Mouse (Mus musculus) left cerebral cortex, postnatal 25 days (tissue): ENCODE measurements around the gene Cldn10. TPM values are rescaled to one million over a fixed set of nuclear protein-coding genes. Genes with fewer than 3 reads are reported as not detected.

Experiments
- DNase-seq, 2 experiments: peaks; one replicate each; pipeline ENCODE4 v3.0.0; 2022; ENCODE audit warnings: low spot score in 2 of 2, mixed read lengths in 1 of 2
- intact Hi-C: fragments of 180-260 bp; cut with DNase I; formaldehyde crosslinking; loops from one replicate; pipeline ENCODE4 v1.15.1; 2025
- total RNA-seq, 2 experiments: library from RNA; stranded (reverse); gene quantifications; 2 replicates each; pipeline ENCODE4 v1.2.3; 2021

Cldn10 gene
- total RNA-seq, 2 experiments from 2014 or later = 28.4 to 30.2 TPM

DNA sequence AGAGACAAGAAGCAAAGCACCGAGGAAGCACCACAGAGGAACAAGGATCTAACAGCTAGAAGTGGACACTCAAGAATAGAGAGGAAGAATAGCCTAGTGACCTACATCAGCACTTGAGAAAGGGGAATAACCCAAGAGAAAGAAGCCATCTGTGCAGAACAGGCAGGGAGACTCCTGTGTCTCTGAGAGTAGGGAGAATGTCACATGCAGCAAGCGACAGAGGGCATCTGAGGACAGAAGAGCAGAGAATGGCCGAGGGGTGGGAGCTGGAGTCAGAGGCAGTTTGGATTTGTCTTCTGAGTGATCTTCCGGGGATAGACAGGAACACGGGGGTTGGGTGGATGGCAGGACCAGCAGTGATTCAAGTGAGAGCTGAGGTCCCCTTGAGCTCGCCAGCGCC, 25.4 kb downstream of the Cldn10 start:
- DNase-seq = no peak
- intact Hi-C loops = no loop called here

DNA sequence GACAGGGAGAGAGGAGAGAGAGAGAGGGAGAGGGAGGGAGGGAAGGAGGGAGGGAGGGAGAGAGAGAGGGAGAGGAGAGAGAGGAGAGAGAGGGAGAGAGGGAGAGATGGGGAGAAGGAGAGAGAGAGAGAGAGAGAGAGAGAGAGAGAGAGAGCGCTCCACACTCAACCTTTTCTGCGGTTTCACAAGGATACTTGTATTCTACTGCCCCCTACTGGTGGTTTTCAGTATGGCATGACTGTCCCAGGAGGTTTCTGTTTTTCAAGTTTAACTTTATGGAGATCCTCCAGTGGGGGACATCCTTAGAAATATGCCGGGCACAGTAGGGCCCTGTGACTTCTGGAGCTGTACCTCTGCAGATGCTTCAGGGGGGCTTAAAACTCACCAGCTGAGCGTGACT, 28.8 kb downstream of the Cldn10 start:
- intact Hi-C loops = loop anchor here (1.0 to 2.0 kb wide), 2 partner anchors 42 to 200 kb away; no protein-coding TSS in a partner anchor
- peak; percentile 53 to 58 for DNase-seq

DNA sequence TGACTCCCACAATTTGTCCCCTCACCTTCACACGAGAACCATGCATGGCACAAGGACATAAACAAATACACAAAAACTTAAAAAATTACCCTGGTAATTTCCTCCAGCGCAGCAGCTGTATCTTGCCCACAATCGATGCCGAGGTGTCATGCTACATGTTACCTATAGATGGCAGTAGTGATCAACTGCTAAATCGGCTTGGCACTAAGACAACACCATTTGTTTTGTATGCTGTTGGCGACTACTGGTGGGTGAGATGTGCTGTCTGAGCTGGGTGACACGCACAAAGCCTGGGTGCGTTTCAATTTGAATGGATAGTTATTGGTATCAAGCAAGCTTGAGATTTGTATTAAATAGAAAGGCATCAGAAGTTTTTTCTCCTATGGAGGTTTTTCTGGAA, 32.4 kb downstream of the Cldn10 start:
- intact Hi-C loops = loop anchor here (5.0 kb wide), 2 partner anchors 37 to 207 kb away; no protein-coding TSS in a partner anchor
- peak; percentile 77 to 82 for DNase-seq

DNA sequence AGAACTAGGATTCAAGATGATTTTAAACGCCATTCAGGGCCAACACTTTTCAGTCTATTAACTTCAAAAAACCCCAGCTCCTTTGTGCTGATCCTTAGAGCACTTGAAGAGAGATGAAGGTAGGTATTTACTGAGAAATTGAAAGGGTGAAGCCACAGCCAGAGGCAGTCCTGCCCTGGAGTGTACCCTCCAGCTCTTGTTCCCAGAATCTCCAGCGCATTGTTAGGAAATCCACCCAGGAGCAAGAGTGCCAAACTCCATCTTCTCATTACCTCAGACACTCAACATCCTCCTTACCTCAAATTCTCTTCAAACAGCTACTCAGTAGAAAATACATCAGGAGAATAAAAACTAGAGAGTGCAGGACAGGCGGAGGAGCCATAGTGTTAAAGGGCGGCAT, 35.1 kb downstream of the Cldn10 start:
- intact Hi-C loops = loop anchor here (5.0 kb wide), 2 partner anchors 34 to 204 kb away; no protein-coding TSS in a partner anchor
- DNase-seq = no peak

DNA sequence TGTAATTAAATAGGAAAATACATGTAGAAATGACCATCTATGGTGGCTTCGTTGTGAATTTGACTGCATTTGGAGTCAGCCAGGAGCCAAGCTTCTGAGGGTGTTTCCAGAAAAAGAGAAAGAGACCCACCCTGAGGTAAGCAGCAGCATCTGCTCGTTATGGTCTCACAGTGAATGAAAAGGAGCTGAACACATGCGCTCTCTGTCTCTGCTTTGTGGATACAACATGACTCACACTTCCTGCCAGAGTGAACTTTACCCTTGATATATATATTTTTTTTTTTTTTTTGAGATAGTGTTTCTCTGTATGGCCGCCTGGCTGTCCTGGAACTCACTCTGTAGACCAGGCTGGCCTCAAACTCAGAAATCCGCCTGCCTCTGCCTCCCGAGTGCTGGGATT, 35.6 kb downstream of the Cldn10 start:
- intact Hi-C loops = loop anchor here (5.0 kb wide), 2 partner anchors 34 to 204 kb away; no protein-coding TSS in a partner anchor
- no peak for DNase-seq

DNA sequence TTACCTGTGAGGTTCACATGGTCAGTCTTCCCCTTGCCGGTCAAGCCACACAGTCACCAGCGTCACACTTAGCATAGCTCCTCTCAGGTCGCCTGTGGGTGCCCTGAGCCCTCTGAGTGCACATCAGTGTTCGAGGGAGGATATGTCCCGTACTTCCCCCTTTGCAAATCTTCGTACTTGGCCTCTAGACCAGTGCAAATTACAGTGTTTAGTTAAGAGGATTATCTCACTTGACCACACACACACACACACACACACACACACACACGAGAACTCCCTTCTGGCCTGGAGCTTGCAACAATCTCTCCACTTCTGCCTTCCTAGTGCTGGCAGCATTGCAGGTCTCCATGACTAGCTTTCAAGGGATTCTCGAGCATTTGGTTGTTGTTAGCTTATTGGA, 38.6 kb downstream of the Cldn10 start:
- DNase-seq = no peak
- intact Hi-C loops = no loop called here

DNA sequence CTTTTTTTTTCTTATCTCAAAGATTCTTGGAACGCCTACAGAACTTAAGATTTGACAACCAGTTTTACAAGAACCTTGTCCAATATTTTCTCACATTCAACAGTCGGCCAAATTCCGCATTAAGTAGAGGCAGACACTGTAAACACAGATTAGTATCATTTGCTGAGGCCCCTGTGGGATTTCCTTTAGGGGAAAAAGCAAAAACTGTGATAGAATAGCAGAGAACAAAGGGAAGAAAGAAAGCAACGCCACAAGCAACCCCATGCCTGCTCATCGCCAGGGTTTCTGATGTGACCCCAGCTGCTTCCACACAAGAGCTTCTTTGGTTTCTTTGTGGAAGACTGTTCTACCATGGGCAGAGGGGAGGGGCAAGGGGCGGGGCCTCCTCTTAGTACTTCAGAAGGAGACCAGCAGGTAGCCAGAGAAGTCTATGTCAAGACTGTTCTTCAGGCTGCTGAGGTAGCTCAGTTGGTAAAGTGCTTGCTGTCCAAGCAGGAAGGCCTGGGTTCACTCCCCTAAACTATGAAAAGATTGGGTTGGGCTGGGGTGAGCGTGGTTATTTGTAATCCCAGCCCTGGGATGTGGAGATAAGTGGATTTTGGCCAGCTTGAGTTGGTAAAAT, 39.7 kb downstream of the Cldn10 start:
- intact Hi-C loops = no loop called here

DNA sequence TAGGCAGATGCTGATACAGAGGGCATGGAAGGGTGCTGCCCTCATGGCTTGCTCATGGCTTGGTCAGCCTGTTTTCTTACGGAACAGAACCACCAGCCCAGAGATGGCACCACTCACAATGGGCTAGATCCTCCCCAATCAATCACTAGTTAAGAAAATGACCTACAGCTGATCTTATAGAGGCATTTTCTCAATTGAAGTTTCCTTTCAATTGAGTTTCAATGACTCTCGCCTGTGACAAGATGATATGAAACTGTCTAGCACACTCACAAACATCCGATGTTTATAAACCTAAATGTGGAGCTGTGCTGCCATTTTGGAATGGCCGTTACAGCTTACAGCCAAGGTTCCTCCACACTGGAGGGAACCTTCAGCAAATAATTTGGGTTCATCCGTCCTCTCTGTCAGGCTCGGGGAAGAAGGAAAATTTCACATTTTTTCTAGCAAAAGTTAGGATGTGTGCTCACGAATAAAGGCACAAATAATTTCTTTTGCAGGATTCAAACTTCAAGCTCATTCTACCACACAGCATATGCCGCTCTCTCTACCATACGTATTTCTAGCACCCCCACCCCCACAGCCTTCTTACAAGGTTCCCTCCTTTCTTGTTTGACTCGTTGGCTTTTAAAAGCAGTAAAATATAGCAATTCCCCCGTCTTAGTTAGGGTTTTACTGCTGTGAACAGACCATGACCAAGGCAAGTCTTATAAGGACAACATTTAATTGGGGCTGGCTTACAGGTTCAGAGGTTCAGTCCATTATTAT, 41.8 kb downstream of the Cldn10 start:
- peak in 1 of 2 experiments; percentile 84 for DNase-seq
- intact Hi-C loops = loop anchor here (2.0 kb wide), 1 partner anchor 61 kb away; no protein-coding TSS in a partner anchor

More for the DNA sequence above, 39.7 kb downstream of the Cldn10 start:
- no peak for DNase-seq

DNA sequence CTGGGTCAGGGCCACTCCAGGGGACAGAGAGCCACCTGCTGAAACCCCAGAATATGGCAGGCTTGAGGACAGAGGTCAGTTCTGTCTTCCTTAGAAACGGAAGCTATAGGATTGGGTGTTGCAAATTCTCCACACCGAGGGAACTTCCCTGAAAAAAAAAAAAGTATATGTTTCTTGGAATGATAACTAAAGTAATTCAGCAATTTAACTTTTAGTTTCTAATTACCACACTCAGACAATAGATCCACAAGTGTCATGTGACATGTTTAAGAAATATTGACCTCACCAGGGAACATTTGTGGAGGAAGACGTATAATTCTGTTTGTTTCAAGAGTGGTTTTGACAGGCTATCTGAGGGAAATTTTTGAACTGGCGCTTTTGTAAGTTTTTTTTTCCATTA, 43.9 kb downstream of the Cldn10 start:
- intact Hi-C loops = no loop called here
- no peak for DNase-seq

DNA sequence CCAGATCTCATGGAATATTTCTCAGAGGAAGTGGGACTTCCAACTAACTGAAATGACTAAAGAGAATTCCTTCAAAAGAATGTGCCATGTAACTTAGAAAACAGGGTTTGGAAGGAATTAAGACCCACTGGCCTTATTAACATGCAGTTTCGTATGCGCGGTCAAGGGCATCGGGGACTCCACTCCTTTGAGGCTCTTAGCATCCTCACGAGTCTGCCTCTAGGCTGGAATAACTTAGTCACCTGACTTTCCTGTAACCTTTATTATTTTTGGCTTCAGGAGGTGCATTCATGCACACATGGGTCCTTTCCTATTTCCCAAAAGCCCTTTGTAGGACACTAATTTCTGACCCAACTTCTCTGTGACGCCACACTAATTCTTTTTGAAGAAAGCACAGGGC, 45.5 kb downstream of the Cldn10 start:
- DNase-seq = no peak
- intact Hi-C loops = no loop called here

DNA sequence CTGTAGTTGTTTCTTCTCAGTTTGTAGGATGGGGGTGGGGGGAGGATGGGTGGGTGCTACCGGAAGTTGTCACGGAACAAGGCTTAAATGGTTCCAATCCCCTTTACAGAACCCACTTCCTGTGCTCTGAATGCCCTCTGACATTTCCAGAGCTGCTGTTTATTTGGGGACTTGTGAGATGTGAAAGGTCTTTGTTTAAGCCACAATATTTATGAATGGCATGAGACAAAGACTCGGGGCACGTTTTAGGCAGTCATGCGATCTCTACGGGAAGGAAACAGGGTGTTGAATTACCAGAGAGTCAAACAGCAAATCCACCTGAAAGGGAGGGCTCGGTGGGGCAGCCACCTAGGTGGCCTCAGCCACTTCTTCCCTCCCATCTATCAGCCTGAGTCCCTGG, 46.6 kb downstream of the Cldn10 start:
- intact Hi-C loops = no loop called here

DNA sequence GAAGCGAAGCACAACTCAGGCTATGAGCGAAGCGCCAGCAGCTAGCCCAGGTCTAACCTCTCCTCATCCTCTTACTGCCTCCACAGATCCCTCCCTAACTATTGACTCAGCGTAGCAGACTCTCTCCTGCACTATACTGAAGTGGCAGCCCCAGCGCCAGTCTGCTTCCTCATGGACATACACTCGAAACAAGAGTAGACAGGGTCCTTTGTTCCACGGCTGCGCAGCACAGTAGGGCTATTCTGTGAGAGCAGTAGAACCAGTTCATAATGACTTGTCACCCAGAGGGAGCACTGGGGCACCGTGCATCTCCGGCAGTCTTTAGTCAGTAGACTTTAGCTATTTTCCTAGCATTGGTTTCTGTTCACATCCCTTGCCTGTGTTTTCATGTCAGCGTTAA, 48.4 kb downstream of the Cldn10 start:
- intact Hi-C loops = no loop called here
- no peak for DNase-seq

More for the DNA sequence above, 46.6 kb downstream of the Cldn10 start:
- DNase-seq = no peak

DNA sequence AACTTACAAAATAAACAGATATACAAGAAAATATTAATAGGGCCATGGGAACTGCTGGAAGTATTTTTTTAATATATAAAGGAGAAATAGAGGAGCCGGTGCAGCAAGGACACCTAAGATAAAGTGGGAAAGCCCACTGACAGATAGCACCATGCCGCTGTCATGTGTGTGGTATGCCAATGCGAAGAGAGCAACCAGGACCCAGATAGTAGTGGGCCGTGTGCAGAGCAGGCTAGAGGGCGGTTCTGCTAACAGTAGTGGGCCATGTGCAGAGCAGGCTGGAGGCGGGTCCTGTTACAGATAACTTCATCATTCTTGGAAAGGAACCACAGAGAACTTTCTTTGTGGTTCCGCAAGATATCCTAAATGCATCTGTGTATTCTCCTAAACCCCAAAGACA, 49.0 kb downstream of the Cldn10 start:
- intact Hi-C loops = no loop called here
- no peak for DNase-seq

DNA sequence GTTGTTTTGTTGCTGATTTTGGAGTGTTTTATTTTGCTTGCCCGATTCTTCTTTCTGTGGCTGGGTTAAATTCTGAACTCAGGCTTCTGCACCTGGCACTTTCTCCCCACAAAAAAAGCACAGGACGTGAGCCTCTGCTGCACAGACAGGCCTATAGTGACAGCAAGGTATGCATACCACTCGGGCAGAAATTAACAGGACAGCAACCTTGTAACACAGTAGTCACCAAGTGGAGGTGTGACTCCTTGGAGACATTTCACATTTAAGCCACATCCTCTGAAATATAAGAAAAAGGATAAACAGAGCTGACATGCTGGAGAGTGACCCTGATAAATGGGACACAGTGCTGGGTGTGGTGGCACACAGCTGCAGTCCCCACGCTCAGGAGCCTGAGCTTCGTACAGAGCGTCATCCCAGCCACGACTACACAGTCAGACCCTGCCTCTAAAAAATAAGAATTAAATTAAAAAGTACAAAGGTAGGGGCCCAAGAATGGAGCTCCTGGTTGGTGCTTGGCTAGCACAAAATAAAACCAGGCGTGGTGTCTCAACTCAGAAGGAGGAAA, 50.9 kb downstream of the Cldn10 start:
- DNase-seq = no peak
- intact Hi-C loops = no loop called here

DNA sequence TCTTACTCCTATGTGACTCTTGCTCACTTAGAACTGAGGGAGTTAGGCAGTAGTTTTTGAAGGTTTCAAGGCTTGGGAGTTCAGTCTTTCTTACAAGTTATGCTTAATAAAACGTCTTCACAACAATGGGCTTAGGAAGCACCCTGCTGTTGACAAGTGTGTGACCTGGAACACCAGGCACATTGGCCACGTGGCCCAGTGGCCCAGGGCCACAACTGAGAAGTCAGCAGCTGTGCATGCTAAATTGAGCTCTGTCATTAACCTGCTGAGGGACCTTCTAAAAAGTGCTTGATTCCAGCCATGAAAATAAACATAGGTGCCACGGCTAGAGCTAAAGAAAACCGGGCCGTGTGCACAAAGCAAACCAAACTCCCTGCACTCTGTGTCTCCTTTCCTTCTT, 51.7 kb downstream of the Cldn10 start:
- intact Hi-C loops = no loop called here
- DNase-seq = no peak

DNA sequence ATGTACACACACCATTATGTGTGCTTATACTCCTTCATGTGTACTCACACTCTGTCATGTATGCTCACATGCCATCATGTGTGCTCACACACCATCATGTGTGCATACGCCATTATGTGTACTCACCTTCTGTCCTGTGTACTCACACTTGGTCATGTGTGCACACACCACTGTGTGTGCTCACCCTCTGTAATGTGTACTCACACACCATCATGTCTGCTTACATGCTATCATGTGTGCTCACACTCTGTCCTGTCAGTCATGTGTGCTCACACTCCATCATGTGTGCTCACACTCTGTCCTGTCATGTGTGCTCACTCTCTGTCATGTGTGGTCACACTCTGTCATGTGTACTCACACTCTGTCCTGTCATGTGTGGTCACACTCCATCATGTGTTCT, 52.3 kb downstream of the Cldn10 start:
- DNase-seq = no peak
- intact Hi-C loops = no loop called here

DNA sequence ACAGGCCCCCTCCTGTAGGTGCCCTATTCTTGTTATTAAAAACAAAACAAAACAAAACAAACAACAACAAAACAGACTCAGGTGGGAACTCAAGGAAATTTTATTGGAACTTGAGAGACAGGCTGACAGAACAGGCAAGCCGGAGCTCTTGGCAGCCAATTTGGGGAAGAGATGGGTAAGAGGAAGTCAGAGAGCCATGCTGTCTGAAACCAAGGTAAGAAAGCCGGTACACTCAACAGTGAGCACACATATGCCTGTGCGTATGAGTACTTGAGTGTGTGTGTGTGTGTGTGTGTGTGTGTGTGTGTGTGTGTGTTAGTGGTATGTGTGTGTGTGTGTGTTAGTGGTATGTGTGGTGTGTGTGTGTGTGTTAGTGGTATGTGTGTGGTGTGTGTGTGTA, 54.6 kb downstream of the Cldn10 start:
- no peak for DNase-seq
- intact Hi-C loops = no loop called here

DNA sequence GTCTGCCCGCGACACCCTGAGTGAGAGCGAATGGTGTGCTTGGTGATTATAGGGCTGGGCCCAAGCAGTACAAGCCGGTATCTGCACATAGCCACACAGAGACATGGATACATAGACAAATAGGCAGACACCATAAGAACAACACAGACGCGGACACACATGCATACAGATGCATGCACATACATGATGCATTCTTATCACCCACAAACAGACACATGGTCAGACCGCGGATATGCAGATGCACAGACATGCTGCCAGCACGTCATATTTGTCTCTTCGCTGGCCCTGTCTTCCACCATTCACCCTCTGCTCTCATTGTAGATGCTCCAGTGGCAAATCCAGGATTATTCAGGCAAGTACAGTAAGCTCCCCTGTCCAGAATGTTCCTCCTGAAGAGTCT, 59.1 kb downstream of the Cldn10 start:
- intact Hi-C loops = no loop called here
- DNase-seq = no peak

DNA sequence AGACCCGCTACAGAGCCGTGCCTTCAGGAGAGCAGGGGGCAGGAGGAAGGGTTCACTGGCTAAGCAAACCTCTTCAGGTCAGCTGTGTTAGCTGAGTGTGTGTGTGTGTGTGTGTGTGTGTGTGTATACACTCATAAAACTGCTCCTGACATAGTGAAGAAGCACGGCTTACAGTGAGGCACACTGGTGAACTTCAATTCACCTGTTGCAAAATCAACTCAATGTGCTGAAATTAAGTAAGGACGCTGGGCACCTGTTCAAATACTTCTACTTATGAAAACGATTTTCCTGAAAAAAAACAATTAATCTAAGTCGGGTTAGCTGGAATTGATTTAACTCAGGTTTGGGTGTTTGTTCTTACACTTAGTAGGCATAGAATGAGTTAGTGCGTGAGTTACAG, 60.5 kb downstream of the Cldn10 start:
- no peak for DNase-seq
- intact Hi-C loops = no loop called here

DNA sequence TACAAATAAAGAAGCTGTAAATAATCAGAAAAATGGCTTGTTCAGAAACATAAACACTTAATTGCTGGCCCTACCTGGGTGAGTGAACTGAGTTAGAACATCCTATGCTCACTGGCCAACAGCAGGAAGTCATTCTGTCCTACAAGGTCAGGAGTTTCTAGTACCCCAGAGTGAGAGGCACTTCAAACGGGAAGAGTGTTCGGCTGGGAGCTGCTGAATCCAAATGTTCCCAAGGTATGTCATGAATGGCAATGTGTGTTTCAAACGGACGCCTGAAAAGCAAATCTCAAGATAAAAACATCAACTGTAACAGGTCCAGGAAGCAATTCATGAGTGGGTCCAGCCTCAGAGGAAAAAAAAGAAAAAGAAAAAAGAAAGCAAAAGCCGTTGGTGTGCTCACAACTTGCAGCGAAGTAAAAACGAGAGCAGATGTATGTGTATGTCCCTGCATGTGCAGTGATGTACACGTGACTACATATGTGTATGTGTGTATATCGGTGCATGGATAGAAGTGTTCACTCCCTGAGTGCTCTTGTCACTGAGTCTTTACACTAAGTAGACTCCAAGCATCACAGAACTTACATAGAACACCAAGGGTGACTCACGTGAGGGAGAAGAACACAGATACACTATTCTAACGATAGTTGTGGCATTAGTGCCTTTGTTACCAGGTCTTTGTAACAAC, 62.4 kb downstream of the Cldn10 start:
- no peak for DNase-seq
- intact Hi-C loops = no loop called here
